Mouse (Mus musculus) bone marrow, adult 2 months (tissue): ENCODE data around the gene Svopl.

Experiments used
- CTCF ChIP-seq: fragments of 200-500 bp; IDR thresholded peaks from 2 replicates; pipeline ENCODE4 v1.5.1; 2011; ENCODE audit warnings: low read length, control low read depth; ENCODE audit not compliant: control insufficient read depth, insufficient read depth
- POLR2A ChIP-seq: fragments of 200-500 bp; IDR thresholded peaks from 2 replicates; pipeline ENCODE4 v1.6.1; 2011; ENCODE audit warnings: low read depth, mild to moderate bottlenecking, control low read depth, low read length, borderline replicate concordance; ENCODE audit not compliant: control insufficient read depth

- TF ChIP-seq CTCF = no peak
- no peak for TF ChIP-seq POLR2A
Observed at GRCm38 (mm10) chr6:38081727-38082341, 35.0 kb upstream of the Svopl start.
